Mouse (Mus musculus): ENCODE results near the gene Mad2l1bp. TPM values are rescaled to one million over a fixed set of nuclear protein-coding genes. Genes with fewer than 3 reads are reported as not detected.
A peak's percentile ranks its signal among the peaks of the same experiment; 100 is the strongest.

Gene Mad2l1bp
- total RNA-seq, 4 experiments from 2014 or later, result 13.0 to 15.8 (median 14.3) TPM

DNA sequence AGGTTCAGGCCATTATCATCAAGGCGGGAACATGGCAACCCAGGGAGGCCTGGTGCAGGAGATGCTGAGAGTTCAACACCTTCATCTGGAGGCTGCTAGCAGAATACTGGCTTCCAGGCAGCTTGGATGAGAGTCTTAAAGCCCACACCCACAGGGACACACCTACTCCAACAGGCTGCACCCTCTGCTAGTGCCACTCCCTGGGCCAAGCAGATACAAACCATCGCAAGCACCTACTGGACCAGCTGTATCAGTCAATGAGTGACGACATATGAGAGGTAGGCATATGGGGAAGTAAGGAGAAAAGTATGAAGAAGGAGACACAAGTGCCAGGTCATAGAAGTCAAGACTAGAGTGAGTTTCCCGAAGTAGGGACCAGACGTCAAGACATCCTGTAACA is 3.3 kb upstream of the Mad2l1bp start:
- DNase-seq (ENCODE audit: low spot score in 2 of 2), result no peak

DNA sequence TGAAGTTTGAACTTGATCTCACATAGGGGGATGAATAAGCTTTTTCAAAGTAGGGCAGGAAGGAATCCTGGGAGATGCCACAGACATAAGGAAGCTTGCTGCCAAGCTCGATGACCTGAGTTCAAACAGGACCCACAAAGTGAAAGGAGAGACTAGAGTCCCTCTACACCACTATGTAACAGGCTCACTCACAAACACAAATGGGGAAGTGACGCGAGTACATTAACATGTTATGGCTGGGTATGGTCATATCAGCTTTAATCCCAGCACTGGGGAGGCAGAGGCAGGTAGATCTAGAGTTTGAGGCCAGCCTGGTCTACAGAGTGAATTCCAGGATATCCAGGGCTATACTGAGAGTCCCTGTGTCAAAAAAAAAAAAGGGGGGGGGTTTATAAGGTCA is 983 bp upstream of the Mad2l1bp start:
- no peak for DNase-seq (ENCODE audit: low spot score in 2 of 2)

- peak; percentile 45 to 74 for DNase-seq (ENCODE audit: low spot score in 2 of 2)
These were observed 9.6 kb downstream of the Mad2l1bp start, which contains the start of gene Rsph9 for GRCm38 (mm10) chr17:46143578-46144423. Gene Rsph9, minus strand, starts transcription at chr17:46144216.

DNA sequence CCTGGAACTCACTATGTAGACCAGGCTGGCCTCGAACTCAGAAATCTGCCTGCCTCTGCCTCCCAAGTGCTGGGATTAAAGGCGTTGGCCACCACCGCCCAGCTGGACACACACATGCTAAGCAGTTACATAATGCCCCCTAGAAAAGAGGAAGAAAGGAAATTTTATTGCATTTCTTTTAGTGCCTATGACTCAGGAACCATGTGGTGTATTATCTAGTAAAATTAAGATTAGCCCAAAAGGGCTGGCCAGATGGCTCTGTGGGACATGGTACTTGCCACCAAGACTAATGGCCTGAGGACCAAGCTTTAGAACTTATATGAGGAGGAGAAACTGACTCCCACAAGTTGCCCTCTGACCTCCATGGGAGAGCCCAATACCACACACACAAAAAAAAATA is 13.5 kb downstream of the Mad2l1bp start:
- no peak for DNase-seq (ENCODE audit: low spot score in 2 of 2)

GRCm38 (mm10) chr17:46138563-46139236 is 14.7 kb downstream of the Mad2l1bp start:
- DNase-seq (ENCODE audit: low spot score in 2 of 2), result no peak

DNA sequence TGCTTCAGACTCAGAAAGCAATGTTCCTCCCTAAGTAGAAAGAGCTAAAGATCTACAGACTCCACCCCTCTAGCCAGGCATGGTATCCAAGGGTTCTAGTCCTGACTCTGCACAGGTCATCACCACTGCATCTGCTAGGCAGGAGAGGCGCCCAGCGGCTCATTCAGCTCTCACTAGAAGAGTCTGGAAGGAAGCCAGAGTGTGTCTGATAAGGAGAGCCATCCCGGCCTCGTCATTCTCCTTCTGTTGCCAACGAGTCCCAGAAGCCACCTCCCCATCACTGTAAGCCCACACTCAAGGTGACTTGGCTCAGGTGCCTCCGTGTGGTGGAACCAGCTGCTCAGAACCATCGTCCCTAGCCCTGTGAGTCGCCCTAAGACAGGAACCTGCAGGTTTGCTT is 20.5 kb downstream of the Mad2l1bp start:
- DNase-seq (ENCODE audit: low spot score in 2 of 2), result no peak

- peak in 1 of 2 experiments; percentile 75 for DNase-seq (ENCODE audit: low spot score in 2 of 2)
These were observed 21.2 kb downstream of the Mad2l1bp start for GRCm38 (mm10) chr17:46132058-46132718.

GRCm38 (mm10) chr17:46129741-46130498 is 23.4 kb downstream of the Mad2l1bp start:
- no peak for DNase-seq (ENCODE audit: low spot score in 2 of 2)

DNA sequence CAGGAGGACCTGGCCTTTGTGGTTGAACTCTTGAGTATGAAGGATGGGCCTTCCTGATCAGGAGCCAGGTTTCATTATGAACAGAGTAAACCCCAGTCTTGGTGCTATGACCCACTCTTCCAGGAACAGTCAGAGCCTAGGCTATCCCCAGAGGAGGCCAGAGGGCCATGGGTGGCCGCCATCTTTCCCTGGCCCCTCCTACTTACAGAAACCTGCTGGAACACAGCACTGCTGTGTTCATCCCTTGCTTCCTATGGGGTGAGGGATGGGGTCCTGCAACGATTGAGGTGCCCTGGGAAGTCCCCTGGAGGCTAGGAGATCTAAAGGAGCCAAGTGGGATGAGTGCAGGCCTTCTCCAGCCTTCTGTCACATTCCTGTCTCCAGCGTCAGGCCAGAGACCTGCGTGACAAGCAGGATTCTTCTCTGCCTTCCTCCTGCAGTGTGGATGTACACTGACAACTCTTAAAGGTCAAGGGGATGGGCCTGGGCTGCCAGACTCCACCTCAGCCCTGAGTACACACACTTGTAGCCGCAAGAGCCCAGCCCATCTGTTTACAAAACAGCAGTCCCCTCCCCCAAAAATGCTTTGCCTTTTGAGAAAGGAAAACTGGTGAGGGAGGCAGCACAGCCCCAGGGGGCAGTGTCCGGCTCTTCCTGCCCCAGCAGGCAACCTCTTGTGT is 25.4 kb downstream of the Mad2l1bp start:
- DNase-seq (ENCODE audit: low spot score in 2 of 2), result no peak

DNA sequence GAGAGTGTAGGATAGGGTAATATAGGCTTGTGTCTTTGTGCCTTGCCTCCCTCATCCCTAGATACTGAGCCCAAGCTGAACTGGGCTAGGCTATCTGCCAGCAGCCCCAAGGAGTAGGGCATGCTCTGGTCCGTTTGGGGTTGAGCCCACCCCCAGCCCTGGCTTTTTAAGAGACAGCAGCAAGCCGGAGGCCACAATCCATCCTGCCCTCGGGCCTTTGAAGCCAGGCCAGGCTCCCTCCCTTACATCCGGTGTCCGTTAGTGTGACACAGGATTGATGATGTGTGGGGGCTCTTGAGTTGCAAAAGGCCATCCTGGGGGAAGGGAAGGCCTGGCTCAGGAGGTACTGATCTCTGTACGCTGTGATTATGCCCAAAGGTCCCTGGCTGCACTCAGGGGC is 26.7 kb downstream of the Mad2l1bp start:
- DNase-seq (ENCODE audit: low spot score in 2 of 2), result no peak

GRCm38 (mm10) chr17:46123953-46124700 is 29.2 kb downstream of the Mad2l1bp start:
- DNase-seq (ENCODE audit: low spot score in 2 of 2), result no peak

- no peak for DNase-seq (ENCODE audit: low spot score in 2 of 2)
These were observed 30.1 kb downstream of the Mad2l1bp start for GRCm38 (mm10) chr17:46123285-46123684.

DNA sequence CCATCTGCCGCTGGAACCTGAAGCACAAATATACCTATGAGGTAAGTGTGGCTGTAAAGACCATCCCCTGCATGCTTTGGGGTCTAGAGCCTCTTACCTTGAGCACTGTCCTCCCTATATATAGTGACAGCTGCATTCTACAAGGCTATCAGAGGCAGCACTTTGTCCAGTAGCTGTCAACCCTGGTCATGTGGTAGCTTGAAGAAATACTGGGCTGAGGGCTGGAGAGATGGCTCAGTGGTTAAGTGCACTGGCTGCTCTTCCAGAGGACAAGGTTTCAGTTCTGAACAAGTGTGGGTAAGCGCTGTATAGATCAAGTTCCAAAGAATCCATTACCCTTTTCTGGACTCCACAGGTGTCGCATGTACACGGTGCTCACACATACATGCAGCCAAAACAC is 30.6 kb downstream of the Mad2l1bp start:
- no peak for DNase-seq (ENCODE audit: low spot score in 2 of 2)

DNA sequence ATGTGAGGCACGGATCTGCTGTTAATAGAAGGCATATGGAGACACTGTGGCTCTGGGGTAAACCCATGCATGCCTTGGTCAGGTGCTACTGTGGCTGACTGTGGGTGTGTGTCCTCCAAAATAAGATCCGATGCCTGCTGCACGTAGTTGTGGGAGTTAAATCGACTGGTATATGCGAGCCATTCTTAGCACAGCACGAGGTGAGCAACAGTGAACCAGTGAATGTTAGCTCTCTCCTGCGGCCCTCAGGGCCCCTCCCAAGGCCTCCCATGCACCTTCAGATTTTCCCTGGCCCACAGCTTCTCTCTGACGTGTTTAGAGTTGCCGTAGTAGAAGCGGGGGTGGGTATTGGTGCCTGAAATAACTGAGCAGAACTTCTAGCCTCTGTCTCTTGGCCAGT is 33.7 kb downstream of the Mad2l1bp start:
- peak in 1 of 2 experiments; percentile 72 for DNase-seq (ENCODE audit: low spot score in 2 of 2)

DNA sequence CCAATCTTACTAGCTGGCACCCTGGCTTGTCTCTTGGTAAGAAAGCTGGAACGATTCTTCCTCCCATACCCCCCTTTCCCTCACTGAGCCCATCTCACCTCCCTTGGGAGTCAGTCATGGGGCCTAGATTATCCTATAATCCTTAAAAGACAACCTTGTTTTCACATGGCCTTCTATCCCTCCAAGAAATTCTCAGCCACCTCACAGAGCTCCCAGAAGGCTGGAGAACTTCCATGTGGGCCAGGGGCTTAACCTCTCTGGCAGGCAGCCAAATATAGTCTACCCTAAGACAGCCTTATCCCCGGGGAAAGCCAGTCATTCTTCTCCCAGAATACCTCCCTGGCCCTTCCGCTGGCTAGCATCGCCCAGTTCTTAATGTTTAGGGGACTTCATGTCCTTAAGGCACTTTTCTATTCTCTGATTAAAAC is 34.9 kb downstream of the Mad2l1bp start:
- DNase-seq (ENCODE audit: low spot score in 2 of 2), result no peak

- DNase-seq (ENCODE audit: low spot score in 2 of 2), result no peak
These were observed 35.5 kb downstream of the Mad2l1bp start for GRCm38 (mm10) chr17:46117623-46118422.

DNA sequence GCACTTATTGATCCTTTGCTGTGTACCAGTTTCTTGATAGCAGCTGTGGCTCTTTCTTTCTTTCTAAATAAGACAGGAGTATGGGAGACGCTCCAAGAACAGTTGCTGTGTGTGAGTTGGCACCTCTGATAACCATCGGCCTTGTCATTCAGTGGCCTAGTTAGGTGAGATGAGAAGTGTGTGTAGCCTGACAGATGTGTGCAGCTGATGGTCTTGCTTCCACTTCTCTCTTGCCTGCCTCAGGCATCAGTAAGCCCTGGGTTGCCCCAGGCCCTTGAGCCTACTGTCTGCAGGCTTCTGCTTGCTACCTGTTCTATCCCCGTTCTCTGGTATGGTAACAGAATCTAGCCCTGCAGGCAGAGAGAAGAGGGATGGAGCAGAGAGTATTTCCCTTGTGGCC is 36.5 kb downstream of the Mad2l1bp start:
- DNase-seq (ENCODE audit: low spot score in 2 of 2), result no peak

DNA sequence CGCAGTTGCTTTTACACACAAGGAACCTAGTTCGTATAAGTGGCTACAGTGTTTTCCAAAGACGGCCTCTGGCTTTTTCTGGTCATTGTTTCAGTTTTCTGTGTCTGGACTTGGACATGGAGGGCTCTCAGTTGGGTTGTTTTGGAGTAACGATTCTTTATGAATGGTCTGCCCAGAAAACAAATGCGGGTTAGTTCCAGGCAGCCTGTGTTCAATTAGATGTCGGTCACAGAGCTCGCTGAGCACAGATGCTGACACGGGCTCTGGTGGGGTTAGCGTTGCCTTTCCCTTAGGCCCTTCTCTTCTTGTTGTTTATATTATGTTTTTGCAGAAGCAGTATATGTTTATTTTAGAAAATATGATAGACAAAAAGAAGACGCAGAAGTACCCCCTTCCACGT is 37.2 kb downstream of the Mad2l1bp start:
- DNase-seq (ENCODE audit: low spot score in 2 of 2), result no peak

DNA sequence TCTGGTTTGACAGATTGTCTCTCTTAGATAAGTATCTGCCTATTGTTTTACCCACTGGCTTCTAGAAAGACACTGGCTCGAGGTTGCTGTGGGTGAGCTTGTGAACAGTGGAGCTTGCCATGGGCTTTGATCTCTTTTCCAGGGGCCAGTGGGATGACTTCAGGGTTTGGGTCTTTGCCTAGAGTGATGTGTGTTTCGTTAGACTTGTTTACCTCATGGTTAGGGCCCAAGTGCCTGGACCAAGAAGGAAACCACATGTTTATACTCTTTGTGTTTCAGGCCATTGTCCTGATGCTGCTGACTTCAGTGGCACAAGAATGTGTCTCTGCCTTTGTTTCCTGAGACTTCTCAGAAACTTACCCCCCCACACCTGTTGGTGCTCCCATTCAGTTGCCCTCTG is 37.9 kb downstream of the Mad2l1bp start:
- DNase-seq (ENCODE audit: low spot score in 2 of 2), result no peak
